Mouse (Mus musculus) midbrain, embryonic 12.5 days (tissue): Measurements from ENCODE around the gene Agk. TPM values are rescaled to one million over a fixed set of nuclear protein-coding genes. Genes with fewer than 3 reads are reported as not detected.

ENCODE experiments used
- polyA plus RNA-seq: library from polyadenylated mRNA; unstranded; fragments of >200 nt; fragmentation: Nextera tagmentation; extraction: Ambion mirVana; gene quantifications from 2 replicates; pipeline ENCODE4 v1.2.1, GENCODE M21; 2016

Agk gene
- polyA plus RNA-seq, 1 experiment from 2014 or later = 39.8 TPM

Other genes with a start within 250 kb of the Agk start
- 17.1 and 18.8 TPM in 2 replicates for gene E330009J07Rik, start 111.0 kb downstream of the Agk start, polyA plus RNA-seq
- gene Wee2, start 113.9 kb downstream of the Agk start, polyA plus RNA-seq = 0.20 TPM in 1 of 2 replicates, not detected in the other
- 176 and 192 TPM in 2 replicates for gene Ssbp1, start 146.2 kb downstream of the Agk start, polyA plus RNA-seq
- gene Tas2r137, start 166.1 kb downstream of the Agk start, polyA plus RNA-seq = not detected in 2 replicates
- not detected in 2 replicates for gene Tas2r108, start 168.4 kb downstream of the Agk start, polyA plus RNA-seq
- not detected in 2 replicates for gene Prss37, start 194.3 kb downstream of the Agk start, polyA plus RNA-seq
- 0.32 and 0.33 TPM in 2 replicates for gene Olfr461, start 229.9 kb downstream of the Agk start, polyA plus RNA-seq
- not detected in 2 replicates for gene Olfr460, start 244.3 kb downstream of the Agk start, polyA plus RNA-seq